Mouse (Mus musculus) right cerebral cortex, postnatal 25 days (tissue): ENCODE measurements around the gene Iqcc.

ENCODE experiments used
- DNase-seq: peaks from one replicate; pipeline ENCODE4 v3.0.0; 2022

Iqcc gene

DNA sequence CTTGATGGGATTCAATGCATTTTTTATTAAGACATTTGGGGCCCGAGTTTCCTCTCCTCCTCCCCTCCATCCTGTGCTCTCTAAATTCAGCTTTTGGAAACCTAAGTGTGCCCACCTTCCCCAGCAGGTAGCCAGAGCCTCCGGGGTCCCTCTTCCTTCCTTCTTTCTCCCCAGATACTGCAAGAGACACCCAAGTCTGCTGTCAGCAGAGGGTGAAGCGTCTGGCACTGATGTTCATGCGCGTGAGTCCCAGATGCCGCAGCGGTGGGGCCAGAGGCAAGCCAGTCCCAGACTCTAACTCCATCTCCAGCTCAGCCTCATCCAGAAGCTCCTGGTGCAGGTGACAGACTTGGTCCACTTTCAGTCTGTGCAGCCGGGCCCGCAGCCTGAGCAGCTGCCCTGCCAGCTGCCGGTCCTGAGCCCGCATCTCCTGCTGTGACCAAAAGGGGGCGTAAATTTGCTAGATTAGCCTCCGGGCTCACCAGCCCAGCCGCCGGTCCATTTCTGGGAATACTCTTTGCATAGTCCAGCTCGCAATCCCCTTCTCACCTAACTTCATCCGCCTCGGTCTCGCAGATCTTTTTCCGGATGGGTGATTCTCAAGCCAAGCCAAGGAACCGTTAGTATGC, 41.9 kb downstream of the Iqcc start:
- DNase-seq: peak; percentile 39

DNA sequence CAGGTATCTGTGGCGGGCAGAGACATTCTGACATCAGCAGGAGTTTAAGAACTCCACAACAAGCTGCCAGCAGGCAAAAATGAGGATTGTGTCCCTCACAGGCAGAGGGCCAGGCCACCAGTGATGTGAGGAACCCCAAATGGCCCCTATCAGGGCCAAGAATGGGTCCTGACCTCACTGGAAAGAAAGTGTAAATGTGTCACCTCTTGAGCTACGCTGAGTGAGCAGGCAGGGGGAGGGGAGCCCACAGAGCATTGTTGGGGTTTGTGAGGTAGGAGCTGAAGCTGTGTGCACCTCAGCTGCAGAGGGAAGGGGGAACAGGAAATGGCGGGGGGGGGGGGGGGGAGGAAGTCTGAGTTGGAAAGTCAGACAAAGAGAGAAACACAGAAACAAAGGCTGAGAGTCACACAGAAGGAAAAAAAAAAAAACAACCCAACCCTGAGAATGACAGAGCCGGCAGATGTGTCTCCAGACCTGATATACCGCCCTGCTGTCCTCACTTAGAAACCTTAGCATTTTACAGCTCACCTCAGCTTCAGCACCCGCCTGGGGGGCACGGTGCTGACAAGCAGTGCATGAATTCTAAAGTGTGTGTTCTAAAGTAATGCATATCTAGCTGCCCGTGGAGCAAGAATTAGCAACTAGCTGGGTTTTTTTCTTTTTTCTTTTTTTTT, 43.6 kb downstream of the Iqcc start:
- DNase-seq: no peak

DNA sequence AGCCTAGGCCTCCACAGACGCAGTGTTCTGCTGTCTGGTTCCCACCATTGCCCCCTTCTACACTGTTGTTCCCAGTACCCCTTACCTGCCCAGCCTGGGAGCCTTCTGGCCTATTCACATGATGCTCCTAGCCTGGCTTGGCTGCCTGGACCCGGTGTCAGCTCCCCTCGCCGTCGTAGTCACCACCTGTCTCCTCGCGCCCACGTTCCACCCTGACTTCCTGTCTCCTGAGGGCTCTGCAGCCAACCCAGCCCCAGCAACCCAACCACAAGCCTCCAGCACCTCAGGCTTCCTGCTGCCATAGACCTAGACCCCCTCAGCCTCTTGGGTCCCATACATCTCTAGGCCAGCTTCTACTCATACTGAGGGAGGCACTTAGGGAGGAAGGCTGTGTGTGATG, 45.5 kb downstream of the Iqcc start, which contains the start of gene Lck:
Gene Lck (minus strand): TSS at position 212 of the 400 bp plus-strand sequence.
- DNase-seq: no peak

DNA sequence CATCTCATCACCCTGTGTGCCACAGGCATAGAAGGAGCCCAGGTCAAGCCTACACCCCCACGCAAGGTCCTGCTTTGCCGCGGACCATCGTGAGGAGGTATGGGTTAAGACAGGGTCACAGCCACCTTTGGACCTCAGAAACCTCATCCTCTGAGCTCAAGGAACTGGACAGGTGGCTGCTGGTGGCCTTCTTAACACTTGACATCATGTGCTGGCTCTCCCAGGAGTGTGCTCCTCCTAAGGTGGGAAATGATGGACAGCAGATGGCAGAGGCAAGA, 45.9 kb downstream of the Iqcc start:
- DNase-seq: no peak

DNA sequence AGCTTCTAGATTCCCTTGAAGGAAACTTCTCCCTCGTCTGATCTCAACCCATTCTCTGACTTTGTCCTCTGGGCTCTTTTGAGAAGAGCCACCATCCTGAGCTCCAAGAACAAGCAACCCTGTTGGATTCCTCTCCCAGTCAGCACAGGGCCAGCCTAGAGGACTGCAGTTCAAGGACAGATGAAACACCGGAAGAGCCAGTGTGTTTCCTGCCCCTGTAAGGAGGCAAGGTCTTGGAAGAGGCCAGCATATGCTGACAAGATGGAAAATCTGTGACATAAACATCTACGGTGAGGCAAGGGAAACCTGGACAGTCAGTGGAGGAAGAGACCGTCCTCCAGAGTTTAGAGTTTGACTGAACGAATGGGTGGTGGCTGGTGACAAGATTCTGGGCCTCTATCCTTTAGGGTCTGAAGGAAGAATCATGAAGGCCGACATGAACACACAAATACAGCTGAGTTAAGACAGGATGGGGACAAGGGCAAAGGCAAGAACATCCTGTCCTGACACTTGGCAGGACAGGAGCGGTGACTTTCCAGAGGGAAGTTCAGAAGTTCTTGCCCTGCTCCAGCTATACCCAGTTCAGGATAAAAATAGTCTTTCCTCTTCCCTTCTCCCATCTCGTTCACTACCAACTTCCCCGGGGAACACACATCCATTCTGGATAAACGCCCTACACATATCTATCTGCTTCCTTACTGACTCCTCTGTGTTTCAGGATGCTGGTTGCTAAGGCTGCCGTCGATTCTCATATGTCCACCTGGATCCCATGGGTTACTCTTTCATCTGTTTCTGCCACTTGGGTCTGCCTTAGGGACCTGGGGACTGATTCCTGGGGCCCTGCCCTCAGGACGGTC, 46.4 kb downstream of the Iqcc start:
- no peak for DNase-seq

DNA sequence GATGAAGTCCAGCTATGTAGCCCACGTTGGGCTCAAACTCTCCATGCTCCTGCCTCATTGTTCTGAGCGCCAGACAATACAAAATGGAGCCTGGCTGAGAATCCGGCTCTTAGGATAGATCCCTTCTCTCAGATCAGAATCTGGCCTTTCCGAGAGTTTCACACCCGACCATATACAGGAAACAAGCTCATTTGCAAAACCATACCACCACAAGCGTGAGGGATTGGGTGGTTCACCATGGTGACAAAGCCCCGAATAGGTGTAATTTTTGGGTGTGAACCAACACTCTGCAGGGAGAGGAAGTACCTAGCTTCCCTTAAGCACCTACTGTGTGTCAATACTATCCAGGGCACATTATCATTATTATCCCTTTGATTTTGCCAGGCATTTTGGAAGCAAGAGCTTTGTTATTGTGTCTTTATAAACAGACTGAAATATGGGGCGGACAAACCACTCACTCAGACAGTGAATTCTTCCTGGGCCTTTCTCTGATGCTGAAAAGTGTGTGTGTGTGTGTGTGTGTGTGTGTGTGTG, 47.3 kb downstream of the Iqcc start:
- no peak for DNase-seq

DNA sequence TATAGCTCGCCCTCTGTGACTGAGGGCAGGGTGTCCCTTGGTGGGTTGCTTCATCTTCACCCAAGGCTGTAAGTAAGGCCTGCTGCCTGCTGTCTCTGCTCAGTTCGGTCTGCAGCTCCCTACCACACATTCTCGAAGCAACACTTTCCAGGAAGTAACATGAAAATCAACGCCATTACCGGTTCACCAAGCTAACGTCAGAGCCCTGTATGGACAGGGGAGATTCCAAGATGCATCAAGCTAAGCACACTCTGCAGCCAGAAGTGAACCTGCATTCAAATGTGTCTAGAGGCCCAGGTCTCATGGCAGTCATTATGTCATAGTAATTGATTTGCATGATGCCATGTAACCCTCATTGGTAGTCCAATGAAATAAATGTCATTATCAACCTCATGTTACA, 48.9 kb downstream of the Iqcc start:
- no peak for DNase-seq

DNA sequence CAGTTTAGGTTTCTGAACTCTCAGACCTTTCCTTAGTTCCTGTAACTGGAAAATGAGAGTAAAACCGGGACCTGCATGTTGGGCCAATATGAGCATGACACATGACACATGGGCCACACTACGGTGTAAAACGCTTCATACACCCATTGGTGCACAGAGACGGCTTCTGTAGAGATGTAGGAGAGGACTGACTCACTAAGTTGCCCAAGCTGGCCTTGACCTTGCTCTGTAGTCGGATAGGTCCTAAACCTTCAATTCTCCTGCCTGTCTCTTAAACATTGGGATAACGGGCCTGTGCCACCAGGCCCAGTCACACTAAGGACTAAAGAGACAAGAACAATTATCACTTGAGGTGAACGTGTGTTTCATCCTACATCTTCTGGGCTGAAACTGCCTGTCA, 50.5 kb downstream of the Iqcc start:
- no peak for DNase-seq

DNA sequence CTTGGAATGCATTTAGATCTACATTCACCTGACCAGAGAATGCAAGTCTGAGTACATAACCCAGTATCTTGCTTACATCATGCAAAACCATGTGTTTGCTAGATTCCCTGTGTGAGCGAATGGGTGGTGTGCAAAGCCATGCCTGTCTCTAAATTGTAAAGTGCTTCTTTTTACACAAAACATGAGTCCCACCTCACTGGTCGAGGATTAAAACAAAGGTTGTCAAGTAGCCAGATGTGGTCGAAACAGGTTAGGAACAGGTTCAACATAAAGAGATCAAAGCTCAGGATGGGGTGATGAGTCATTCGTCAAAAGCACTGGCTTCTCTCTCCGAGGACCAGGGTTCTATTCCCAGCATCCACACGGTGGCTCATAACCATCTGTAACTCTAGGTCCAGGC, 53.8 kb downstream of the Iqcc start:
- no peak for DNase-seq
